Mouse (Mus musculus) cerebellum, adult 11-12 months (tissue): ENCODE measurements around the gene Sec24c.
"Not testable (repeated sequence)": the region's sequence is repeated elsewhere in the genome, so short reads cannot be mapped to it uniquely, and the experiment has no call there.

ENCODE experiments used
- DNase-seq: peaks from one replicate; pipeline ENCODE4 v3.0.0; 2022

The Sec24c gene

GRCm38 (mm10) chr14:20700362-20700761, 26.3 kb downstream of the Sec24c start:
- no peak for DNase-seq

- no peak for DNase-seq
These were observed 27.4 kb downstream of the Sec24c start for GRCm38 (mm10) chr14:20701554-20701953.

GRCm38 (mm10) chr14:20702096-20702740, 28.1 kb downstream of the Sec24c start:
- DNase-seq: no peak

- peak; percentile 87 for DNase-seq
These were observed 28.8 kb downstream of the Sec24c start, which contains the start of gene Chchd1 for GRCm38 (mm10) chr14:20702741-20703381. Gene Chchd1, plus strand, starts transcription at chr14:20703006.

GRCm38 (mm10) chr14:20703461-20703860, 29.4 kb downstream of the Sec24c start:
- DNase-seq: not testable (repeated sequence)

- DNase-seq: peak; percentile 90
These were observed 33.4 kb downstream of the Sec24c start, which contains the start of gene Zswim8 for GRCm38 (mm10) chr14:20707201-20708190. Gene Zswim8, plus strand, starts transcription at chr14:20707552.

GRCm38 (mm10) chr14:20708239-20708638, 34.1 kb downstream of the Sec24c start:
- no peak for DNase-seq

GRCm38 (mm10) chr14:20713832-20714231, 39.7 kb downstream of the Sec24c start:
- no peak for DNase-seq

GRCm38 (mm10) chr14:20718443-20718842, 44.3 kb downstream of the Sec24c start:
- no peak for DNase-seq

- DNase-seq: no peak
These were observed 45.7 kb downstream of the Sec24c start for GRCm38 (mm10) chr14:20719767-20720166.

GRCm38 (mm10) chr14:20721371-20721770, 47.3 kb downstream of the Sec24c start:
- no peak for DNase-seq

GRCm38 (mm10) chr14:20723006-20723405, 48.9 kb downstream of the Sec24c start:
- DNase-seq: no peak

- peak; percentile 55 for DNase-seq
These were observed 49.9 kb downstream of the Sec24c start for GRCm38 (mm10) chr14:20724043-20724442.

- no peak for DNase-seq
These were observed 51.7 kb downstream of the Sec24c start for GRCm38 (mm10) chr14:20725660-20726339.

- DNase-seq: no peak
These were observed 55.8 kb downstream of the Sec24c start for GRCm38 (mm10) chr14:20729871-20730270.

GRCm38 (mm10) chr14:20730853-20731602, 56.9 kb downstream of the Sec24c start:
- no peak for DNase-seq

- DNase-seq: no peak
These were observed 59.2 kb downstream of the Sec24c start for GRCm38 (mm10) chr14:20733041-20733951.

- peak; percentile 89 for DNase-seq
These were observed 60.1 kb downstream of the Sec24c start, which contains the start of gene Ndst2 for GRCm38 (mm10) chr14:20733952-20734774. Gene Ndst2, minus strand, starts transcription at chr14:20734562.

GRCm38 (mm10) chr14:20735052-20735451, 60.9 kb downstream of the Sec24c start:
- DNase-seq: no peak
